Mouse (Mus musculus) stomach, postnatal 0 days (tissue): ENCODE measurements around the gene Mylk4.

Experiments used
- CTCF ChIP-seq: IDR thresholded peaks from 2 replicates; pipeline ENCODE4 v1.5.1; 2016; ENCODE audit warnings: antibody characterized with exemption, low read depth, mild to moderate bottlenecking, moderate library complexity
- EP300 ChIP-seq: optimal IDR thresholded peaks from 2 replicates; pipeline ENCODE3; 2016; ENCODE audit warnings: antibody characterized with exemption

DNA sequence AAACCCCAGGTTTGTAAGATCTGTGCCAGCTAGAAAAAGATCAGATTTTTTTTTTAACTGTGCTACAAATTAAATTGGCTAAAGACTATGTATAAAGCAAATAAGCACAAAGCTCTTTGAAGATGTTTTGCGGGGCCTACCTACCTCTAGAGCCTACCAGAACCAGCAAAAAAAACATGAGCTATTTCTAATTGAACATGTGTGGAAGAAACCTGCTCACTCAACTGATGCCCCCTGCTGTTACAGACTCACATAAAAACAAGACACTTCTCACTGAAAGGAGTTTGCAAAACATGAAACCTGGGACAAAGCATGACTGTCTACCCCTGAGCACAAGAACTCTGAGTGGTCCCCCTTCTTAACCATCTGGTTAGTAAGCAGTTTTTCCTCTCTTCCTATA, 13.3 kb upstream of the Mylk4 start:
- TF ChIP-seq CTCF (peak; percentile 46), EP300 (no peak)
